Mouse (Mus musculus) heart, embryonic 11.5 days (tissue): ENCODE measurements around the gene 4930523C07Rik. TPM values are rescaled to one million over a fixed set of nuclear protein-coding genes. Genes with fewer than 3 reads are reported as not detected.

ENCODE experiments used
- ATAC-seq: fragments of 200-750 bp; cut with Nextera tagmentation; replicated peaks from 2 replicates; pipeline ENCODE4 v1.8.0; 2017; ENCODE audit warnings: moderate library complexity; ENCODE audit not compliant: insufficient number of reproducible peaks, low FRiP score, low TSS enrichment
- H3K27ac ChIP-seq: fragments of 300-500 bp; sonication (generic); 2 replicates; pipeline ENCODE4 v1.5.1; 2014; ENCODE audit warnings: mild to moderate bottlenecking, low read depth, low read length
- H3K27me3 ChIP-seq: fragments of 300-500 bp; sonication (generic); 2 replicates; pipeline ENCODE4 v1.6.1; 2014; ENCODE audit warnings: mild to moderate bottlenecking, low read length, mixed read lengths; ENCODE audit not compliant: control insufficient read depth, insufficient read depth
- H3K36me3 ChIP-seq: fragments of 300-500 bp; sonication (generic); 2 replicates; pipeline ENCODE4 v1.6.1; 2014; ENCODE audit warnings: mild to moderate bottlenecking, low read length, moderate library complexity, mixed read lengths; ENCODE audit not compliant: control insufficient read depth, insufficient read depth
- H3K4me1 ChIP-seq: fragments of 300-500 bp; sonication (generic); 2 replicates; pipeline ENCODE4 v1.6.1; 2014; ENCODE audit warnings: low read length; ENCODE audit not compliant: control insufficient read depth, insufficient read depth
- H3K4me2 ChIP-seq: fragments of 300-500 bp; sonication (generic); 2 replicates; pipeline ENCODE4 v1.6.1; 2014; ENCODE audit warnings: mild to moderate bottlenecking, moderate library complexity
- H3K4me3 ChIP-seq: fragments of 300-500 bp; sonication (generic); 2 replicates; pipeline ENCODE4 v1.5.1; 2014; ENCODE audit warnings: low read depth, low read length
- H3K9ac ChIP-seq: fragments of 300-500 bp; sonication (generic); 2 replicates; pipeline ENCODE4 v1.6.1; 2014; ENCODE audit warnings: mild to moderate bottlenecking, low read depth, low read length, moderate library complexity
- H3K9me3 ChIP-seq: fragments of 300-500 bp; sonication (generic); replicated peaks from 2 replicates; pipeline ENCODE4 v1.6.1; 2016; ENCODE audit warnings: low read length; ENCODE audit not compliant: control insufficient read depth
- WGBS: fragments of 180-500 bp; shearing (Covaris S2); extraction: QIAGEN DNeasy Blood & Tissue Kit; methylation state at CpG from one replicate; pipeline ENCODE4 v1.1.7; 2014; ENCODE audit not compliant: insufficient replicate concordance; 5-methylcytosine and 5-hydroxymethylcytosine counted together
- polyA plus RNA-seq: library from polyadenylated mRNA; unstranded; fragments of >200 nt; fragmentation: Nextera tagmentation; extraction: Ambion mirVana; gene quantifications from 2 replicates; pipeline ENCODE4 v1.2.1, GENCODE M21; 2014

Gene 4930523C07Rik
- polyA plus RNA-seq, 1 experiment from 2014 or later, result 15.0 TPM

GRCm38 (mm10) chr1:160052556-160053315 is 8.6 kb downstream of the 4930523C07Rik start:
- peaks cover 21% of the 10 kb centered on the region for H3K4me1 ChIP-seq
- no peak overlapping the region for H3K27ac ChIP-seq
- H3K27me3 ChIP-seq, result no peaks in the 10 kb centered on the region
- no peak overlapping the region for H3K4me2 ChIP-seq
- 73% methylated on average over 2 of the region's 2 CpGs for WGBS
- no peak overlapping the region for H3K9ac ChIP-seq
- H3K9me3 ChIP-seq, result no peaks in the 10 kb centered on the region
- H3K4me3 ChIP-seq, result no peak overlapping the region
- ATAC-seq, result no peak
- H3K36me3 ChIP-seq, result no peaks in the 10 kb centered on the region

- Histone ChIP-seq H3K4me3 (no peak overlapping the region), H3K9ac (no peak overlapping the region), H3K27me3 (no peaks in the 10 kb centered on the region), H3K4me1 (peaks cover 18% of the 10 kb centered on the region), H3K36me3 (no peaks in the 10 kb centered on the region), H3K9me3 (no peaks in the 10 kb centered on the region), H3K27ac (no peak overlapping the region), H3K4me2 (no peak overlapping the region)
- peak; percentile 33; the same call in 1 of the 2 replicates for ATAC-seq
- WGBS, result 74% methylated on average over 5 of the region's 5 CpGs
These were observed 9.5 kb downstream of the 4930523C07Rik start for GRCm38 (mm10) chr1:160053510-160054305.

GRCm38 (mm10) chr1:160054366-160055078 is 10.3 kb downstream of the 4930523C07Rik start:
- Histone ChIP-seq H3K36me3 (no peaks in the 10 kb centered on the region), H3K27ac (no peak overlapping the region), H3K4me1 (peaks cover 12% of the 10 kb centered on the region), H3K9me3 (no peaks in the 10 kb centered on the region), H3K4me3 (no peak overlapping the region), H3K9ac (no peak overlapping the region), H3K27me3 (no peaks in the 10 kb centered on the region), H3K4me2 (no peak overlapping the region)
- ATAC-seq, result no peak
- WGBS, result 55% methylated on average over 5 of the region's 5 CpGs

- ATAC-seq, result no peak
- H3K27me3 ChIP-seq, result no peaks in the 10 kb centered on the region
- H3K9me3 ChIP-seq, result no peaks in the 10 kb centered on the region
- no peaks in the 10 kb centered on the region for H3K36me3 ChIP-seq
- WGBS, result 54% methylated on average over 3 of the region's 3 CpGs
- peaks cover 14% of the 10 kb centered on the region for H3K4me1 ChIP-seq
- H3K27ac ChIP-seq, result no peak overlapping the region
- no peak overlapping the region for H3K9ac ChIP-seq
- no peak overlapping the region for H3K4me2 ChIP-seq
- no peak overlapping the region for H3K4me3 ChIP-seq
These were observed 13.5 kb downstream of the 4930523C07Rik start for GRCm38 (mm10) chr1:160057657-160058056.

- 76% methylated on average over 1 of the region's 1 CpGs for WGBS
- H3K4me1 ChIP-seq, result peaks cover 8% of the 10 kb centered on the region; the same call in 1 of the 2 replicates
- H3K4me2 ChIP-seq, result peak overlapping the region; percentile 2; the same call in 1 of the 2 replicates
- H3K36me3 ChIP-seq, result no peaks in the 10 kb centered on the region
- no peaks in the 10 kb centered on the region for H3K27me3 ChIP-seq
- H3K9me3 ChIP-seq, result no peaks in the 10 kb centered on the region
- no peak for ATAC-seq
- no peak overlapping the region for H3K27ac ChIP-seq
- no peak overlapping the region for H3K4me3 ChIP-seq
- H3K9ac ChIP-seq, result no peak overlapping the region
These were observed 15.7 kb downstream of the 4930523C07Rik start for GRCm38 (mm10) chr1:160059908-160060307.

- Histone ChIP-seq H3K4me3 (no peak overlapping the region), H3K36me3 (no peaks in the 10 kb centered on the region), H3K27me3 (no peaks in the 10 kb centered on the region), H3K9ac (no peak overlapping the region), H3K9me3 (no peaks in the 10 kb centered on the region), H3K4me2 (peak overlapping the region; percentile 2; the same call in 1 of the 2 replicates), H3K27ac (peak overlapping the region; percentile 50; the same call in 1 of the 2 replicates), H3K4me1 (peaks cover 8% of the 10 kb centered on the region; the same call in 1 of the 2 replicates)
- 50% methylated on average over 6 of the region's 6 CpGs for WGBS
- no peak for ATAC-seq
These were observed 16.4 kb downstream of the 4930523C07Rik start for GRCm38 (mm10) chr1:160060542-160060941.

- peak overlapping the region; percentile 50; the same call in 1 of the 2 replicates for H3K27ac ChIP-seq
- 68% methylated on average over 5 of the region's 5 CpGs for WGBS
- no peaks in the 10 kb centered on the region for H3K36me3 ChIP-seq
- H3K4me2 ChIP-seq, result no peak overlapping the region
- no peak overlapping the region for H3K4me3 ChIP-seq
- peaks cover 8% of the 10 kb centered on the region; the same call in 1 of the 2 replicates for H3K4me1 ChIP-seq
- H3K27me3 ChIP-seq, result no peaks in the 10 kb centered on the region
- no peak overlapping the region for H3K9ac ChIP-seq
- peak; percentile 79 for ATAC-seq
- H3K9me3 ChIP-seq, result no peaks in the 10 kb centered on the region
These were observed 17.1 kb downstream of the 4930523C07Rik start for GRCm38 (mm10) chr1:160061321-160061720.

GRCm38 (mm10) chr1:160061725-160062366 is 17.7 kb downstream of the 4930523C07Rik start:
- 58% methylated on average over 3 of the region's 3 CpGs for WGBS
- H3K4me1 ChIP-seq, result peaks cover 8% of the 10 kb centered on the region; the same call in 1 of the 2 replicates
- no peaks in the 10 kb centered on the region for H3K36me3 ChIP-seq
- H3K9ac ChIP-seq, result no peak overlapping the region
- no peaks in the 10 kb centered on the region for H3K27me3 ChIP-seq
- no peak overlapping the region for H3K4me3 ChIP-seq
- no peaks in the 10 kb centered on the region for H3K9me3 ChIP-seq
- H3K4me2 ChIP-seq, result no peak overlapping the region
- H3K27ac ChIP-seq, result peak overlapping the region; percentile 13; the same call in 1 of the 2 replicates
- no peak for ATAC-seq
